In the genomic region with DNA sequence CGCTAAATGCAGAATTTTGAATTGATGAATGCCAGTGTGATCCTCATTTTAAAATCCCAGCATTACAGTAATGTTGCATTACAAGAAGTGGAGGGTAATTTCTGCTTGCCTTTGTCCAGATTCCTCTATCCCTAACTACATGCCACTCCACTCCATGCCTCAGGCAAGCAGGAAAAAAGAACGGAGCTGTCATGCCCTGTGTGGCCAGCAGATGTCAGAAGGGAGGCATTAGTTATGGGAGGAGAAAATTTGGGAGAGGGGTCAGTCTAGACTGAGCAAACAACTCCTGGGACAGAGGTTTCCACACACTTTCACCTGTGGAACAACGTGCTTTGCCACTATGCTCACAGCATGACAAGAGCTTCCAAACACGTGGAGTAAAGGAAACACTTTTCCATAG, we compare ENCODE assay signal across 28 mouse cellular contexts. TPM values are rescaled to one million over a fixed set of nuclear protein-coding genes. Genes with fewer than 3 reads are reported as not detected.
DNase-seq lines count a peak whose midpoint lies in the region; ATAC-seq and TF ChIP-seq lines count a peak whose summit lies in the region.
"Not testable (repeated sequence)": the region's sequence is repeated elsewhere in the genome, so short reads cannot be mapped to it uniquely, and the experiment has no call there.
"Had no signal": no experiment of that assay in that cellular context is flagged by ENCODE, and none has a peak within 500 bp of the region (broad histone marks: within the 10 kb centered on the region; RNA-seq: fewer than 3 reads in every experiment).

No protein-coding gene starts in this region.

- ATAC-seq in G1E (ENCODE audit: extremely low read depth, insufficient number of reproducible peaks, low FRiP score, poor library complexity, severe bottlenecking), result 0 out of 2 replicates have a peak, but pooled peaks have one; percentile 28
- not testable (repeated sequence) for ATAC-seq in liver, postnatal 0 days
- ATAC-seq in megakaryocyte progenitor cell, adult 5-6 weeks (replicated peaks; ENCODE audit: poor library complexity), result peak; percentile 42; the same call in 1 of the 2 replicates

- H3K27ac ChIP-seq in CH12.LX (ENCODE audit: insufficient read depth, low read depth); kidney, adult 2 months (ENCODE audit: insufficient read depth, low read depth, low read length); liver, postnatal 0 days (ENCODE audit: low read depth): not testable (repeated sequence)

- H3K4me3 ChIP-seq in CH12.LX (replicated peaks in 1 of 3; ENCODE audit: low read depth in 2 of 3, low read length in 2 of 3, poor library complexity in 1 of 3); G1E (ENCODE audit: low read depth, low read length); kidney, adult 2 months (ENCODE audit: insufficient read depth, low read depth, low read length); liver, postnatal 0 days (ENCODE audit: low read depth, low read length): not testable (repeated sequence)

- in situ Hi-C loops in CH12.LX (cut with MboI; ENCODE audit: low pct_ligation_motif_present, low pct_unique_long_range_greater_than_20kb, low sequenced_read_pairs), result not testable (repeated sequence)

- H3K9ac ChIP-seq in CH12.LX (ENCODE audit: insufficient read depth, low read depth); liver, postnatal 0 days (replicated peaks): not testable (repeated sequence)

- not testable (repeated sequence) for TF ChIP-seq POLR2A in CH12.LX (IDR thresholded peaks at IDR 0.05; ENCODE audit: low read depth, low read length); kidney, adult 2 months (IDR thresholded peaks at IDR 0.05; ENCODE audit: low read depth, low read length)

- H3K9me3 ChIP-seq in CH12.LX (replicated peaks; ENCODE audit: low read length); G1E (replicated peaks); liver, postnatal 0 days (ENCODE audit: low read length): not testable (repeated sequence)

- not testable (repeated sequence) for TF ChIP-seq EP300 in CH12.LX (IDR thresholded peaks at IDR 0.05; ENCODE audit: low read length); liver, postnatal 0 days (IDR thresholded peaks at IDR 0.05; ENCODE audit: low read depth)

- H3K4me2 ChIP-seq in CH12.LX (ENCODE audit: insufficient read depth, low read depth, poor library complexity, severe bottlenecking); liver, postnatal 0 days (ENCODE audit: low read depth, low read length): not testable (repeated sequence)

- not testable (repeated sequence) for TF ChIP-seq RAD21 in CH12.LX (IDR thresholded peaks at IDR 0.05; ENCODE audit: low read depth, low read length)

- 48% methylated on average over 4 of the region's 4 CpGs for WGBS in kidney, adult 2 months
- 39% methylated on average over 4 of the region's 4 CpGs for WGBS in liver, postnatal 0 days (ENCODE audit: insufficient replicate concordance)

- dilution Hi-C loops in CH12.LX (cut with MboI; ENCODE audit: extremely low pct_ligation_motif_present, extremely low pct_unique_long_range_greater_than_20kb, low sequenced_read_pairs), result not testable (repeated sequence)

- not testable (repeated sequence) for H3K79me2 ChIP-seq in CH12.LX (replicated peaks; ENCODE audit: control insufficient read depth, extremely low read depth, insufficient read depth, poor library complexity, severe bottlenecking)

- H3K4me1 ChIP-seq in CH12.LX (ENCODE audit: control insufficient read depth in 1 of 2, insufficient read depth in 2 of 2); G1E (ENCODE audit: insufficient read depth, low read depth, low read length); kidney, adult 2 months (ENCODE audit: control insufficient read depth, insufficient read depth, low read length); liver, postnatal 0 days (ENCODE audit: insufficient read depth): not testable (repeated sequence)

- TF ChIP-seq CTCF in CH12.LX (conservative IDR thresholded peaks at IDR 0.05 in 1 of 2, IDR thresholded peaks at IDR 0.05 in 1 of 2; ENCODE audit: low read depth in 2 of 2, low read length in 2 of 2), result peak in 1 of 2 experiments; percentile 35; a peak in 2 of 4 replicates
- TF ChIP-seq CTCF in G1E (IDR thresholded peaks at IDR 0.05; ENCODE audit: low read depth, low read length), result not testable (repeated sequence)
- peak; percentile 36 for TF ChIP-seq CTCF in kidney, adult 2 months (conservative IDR thresholded peaks at IDR 0.05; ENCODE audit: insufficient read depth, insufficient read length, low read depth, low read length)
- 0 out of 2 replicates have a peak, but pooled peaks have one; percentile 16 for TF ChIP-seq CTCF in liver, postnatal 0 days (IDR thresholded peaks at IDR 0.05; ENCODE audit: low read depth)

- H3K27me3 ChIP-seq in CH12.LX (replicated peaks); G1E (ENCODE audit: insufficient read depth, low read length); kidney, adult 2 months (replicated peaks; ENCODE audit: control insufficient read depth, insufficient read depth, low read length); liver, postnatal 0 days (ENCODE audit: insufficient read depth, low read length): not testable (repeated sequence)

- DNase-seq in CH12.LX (ENCODE audit: extremely low read depth), result peak; percentile 5
- not testable (repeated sequence) for DNase-seq in G1E (ENCODE audit: low spot score); kidney, adult 2 months; liver, postnatal 0 days
- DNase-seq in WW6 (ENCODE audit: low read depth, low spot score), result peak; percentile 13
- DNase-seq in adrenal gland, postnatal 14 days, result peak; percentile 7

- H3K36me3 ChIP-seq in CH12.LX (replicated peaks in 1 of 2; ENCODE audit: control insufficient read depth in 1 of 2, insufficient read depth in 1 of 2, low read length in 1 of 2); G1E (replicated peaks); kidney, adult 2 months (ENCODE audit: control insufficient read depth, insufficient read depth, low read length); liver, postnatal 0 days (replicated peaks; ENCODE audit: insufficient read depth, low read length): not testable (repeated sequence)

RNA-seq across cellular contexts. Expression of a gene that starts 12.6 kb away (rescaled TPM):
- not detected in 2 replicates for total RNA-seq in CH12.LX (2012; rRNA removed)
- total RNA-seq in CH12.LX (2014; rRNA removed), result not detected in 2 replicates
- polyA plus RNA-seq in CH12.LX (2012; ENCODE audit: insufficient read length, low read depth), result not detected in 2 replicates
- not detected in 2 replicates for total RNA-seq in G1E (2014; fragmentation: Nextera tagmentation)
- total RNA-seq in G1E (2017), result under 0.01 and 0.05 TPM in 2 replicates
- not detected in 2 replicates for polyA plus RNA-seq in G1E (2012)
- total RNA-seq in adrenal gland, postnatal 14 days (2021), result not detected in 2 replicates
- polyA plus RNA-seq in kidney, adult 2 months (2012; rRNA removed), result not detected in 2 replicates
- not detected in 2 replicates for polyA plus RNA-seq in liver, postnatal 0 days (2015; fragmentation: Nextera tagmentation; extraction: Ambion mirVana)
- not detected in 2 replicates for total RNA-seq in megakaryocyte progenitor cell, adult 5-6 weeks (2015)
- total RNA-seq in megakaryocyte progenitor cell, adult 5-6 weeks (2017), result not detected in 2 replicates
- total RNA-seq: adrenal gland, adult 18-20 months; gastrocnemius, postnatal 14 days; granulocyte monocyte progenitor cell, adult 5-6 weeks; heart, postnatal 14 days; layer of hippocampus, postnatal 36 days; left cerebral cortex, postnatal 4 days had no signal
- polyA plus RNA-seq: embryonic facial prominence, embryonic 12.5 days; forebrain, embryonic 14.5 days; heart, embryonic 14.5 days; hindbrain, embryonic 10.5 days; hindbrain, embryonic 15.5 days; intestine, embryonic 15.5 days; large intestine, adult 2 months; limb, embryonic 15.5 days; liver, embryonic 15.5 days; midbrain, embryonic 10.5 days; midbrain, embryonic 15.5 days; neural tube, embryonic 15.5 days; small intestine, adult 2 months; stomach, embryonic 14.5 days; urinary bladder, adult 2 months had no signal

RNA-seq across cellular contexts. Expression of a gene that starts 25.7 kb away (rescaled TPM):
- total RNA-seq in CH12.LX (2012; rRNA removed) (not detected in 2 replicates), CH12.LX (2014; rRNA removed) (not detected in 2 replicates), G1E (2014; fragmentation: Nextera tagmentation) (not detected in 2 replicates), G1E (2017) (0.06 and 0.16 TPM in 2 replicates)
- polyA plus RNA-seq in CH12.LX (2012; ENCODE audit: insufficient read length, low read depth) (not detected in 2 replicates), G1E (2012) (not detected in 2 replicates)
- not detected in 2 replicates for total RNA-seq in adrenal gland, postnatal 14 days (2021)
- polyA plus RNA-seq in kidney, adult 2 months (2012; rRNA removed), result not detected in 2 replicates
- not detected in 2 replicates for polyA plus RNA-seq in liver, postnatal 0 days (2015; fragmentation: Nextera tagmentation; extraction: Ambion mirVana)
- not detected in 2 replicates for total RNA-seq in megakaryocyte progenitor cell, adult 5-6 weeks (2015)
- not detected in 2 replicates for total RNA-seq in megakaryocyte progenitor cell, adult 5-6 weeks (2017)
- total RNA-seq: adrenal gland, adult 18-20 months; gastrocnemius, postnatal 14 days; granulocyte monocyte progenitor cell, adult 5-6 weeks; heart, postnatal 14 days; layer of hippocampus, postnatal 36 days; left cerebral cortex, postnatal 4 days had no signal
- polyA plus RNA-seq: embryonic facial prominence, embryonic 12.5 days; forebrain, embryonic 14.5 days; heart, embryonic 14.5 days; hindbrain, embryonic 10.5 days; hindbrain, embryonic 15.5 days; intestine, embryonic 15.5 days; large intestine, adult 2 months; limb, embryonic 15.5 days; liver, embryonic 15.5 days; midbrain, embryonic 10.5 days; midbrain, embryonic 15.5 days; neural tube, embryonic 15.5 days; small intestine, adult 2 months; stomach, embryonic 14.5 days; urinary bladder, adult 2 months had no signal
